Mouse (Mus musculus) MEL (cell line): ENCODE measurements around the gene Mid1. TPM values are rescaled to one million over a fixed set of nuclear protein-coding genes. Genes with fewer than 3 reads are reported as not detected.
"Not testable (repeated sequence)": the region's sequence is repeated elsewhere in the genome, so short reads cannot be mapped to it uniquely, and the experiment has no call there.

ENCODE experiments used
- DNase-seq: peaks from one replicate; pipeline ENCODE4 v3.0.0; 2011; ENCODE audit warnings: low read depth, low spot score
- H3K27ac ChIP-seq: 2 replicates; pipeline ENCODE4 v1.5.1; 2012; ENCODE audit warnings: low read depth, mild to moderate bottlenecking, control low read depth, low read length, moderate library complexity; ENCODE audit not compliant: control insufficient read depth
- H3K27me3 ChIP-seq, 2 experiments: fragments of 150-350 bp in 1 of 2; sonication (generic) in 1 of 2; 2 replicates each; pipeline ENCODE4 v1.6.1; 2012; ENCODE audit warnings: low read length in 2 of 2, mild to moderate bottlenecking in 2 of 2, improper control_type of control experiment in 1 of 2, moderate library complexity in 1 of 2; ENCODE audit not compliant: insufficient read depth in 2 of 2, control insufficient read depth in 1 of 2
- H3K36me3 ChIP-seq, 2 experiments: 2 replicates each; pipeline ENCODE4 v1.6.1; 2012 to 2014; ENCODE audit warnings: low read length in 2 of 2, improper control_type of control experiment in 1 of 2, inconsistent platforms in 1 of 2, mild to moderate bottlenecking in 1 of 2; ENCODE audit not compliant: insufficient read depth in 2 of 2, control insufficient read depth in 1 of 2
- H3K4me1 ChIP-seq, 2 experiments: fragments of 150-350 bp in 1 of 2; sonication (generic) in 1 of 2; 2 replicates each; pipeline ENCODE4 v1.6.1; 2012; ENCODE audit warnings: low read length in 2 of 2, improper control_type of control experiment in 1 of 2, mild to moderate bottlenecking in 1 of 2; ENCODE audit not compliant: insufficient read depth in 2 of 2, control insufficient read depth in 1 of 2
- H3K4me3 ChIP-seq, 2 experiments: fragments of 150-350 bp in 1 of 2; sonication (generic) in 1 of 2; 2 replicates each; pipeline ENCODE4 v1.5.1; 2012; ENCODE audit warnings: low read depth in 2 of 2, low read length in 2 of 2, mild to moderate bottlenecking in 2 of 2, moderate library complexity in 2 of 2, control low read depth in 1 of 2, improper control_type of control experiment in 1 of 2; ENCODE audit not compliant: control insufficient read depth in 1 of 2, insufficient read depth in 1 of 2
- H3K79me2 ChIP-seq: 2 replicates; pipeline ENCODE4 v1.6.1; 2012; ENCODE audit warnings: mild to moderate bottlenecking, low read length, moderate library complexity; ENCODE audit not compliant: control insufficient read depth, poor library complexity, insufficient read depth
- H3K9ac ChIP-seq: 2 replicates; pipeline ENCODE4 v1.6.1; 2012; ENCODE audit warnings: low read depth, mild to moderate bottlenecking, control low read depth, low read length, moderate library complexity; ENCODE audit not compliant: control insufficient read depth, poor library complexity, severe bottlenecking
- H3K9me3 ChIP-seq: fragments of 150-350 bp; sonication (generic); replicated peaks from 2 replicates; pipeline ENCODE4 v1.6.1; 2012; ENCODE audit warnings: mild to moderate bottlenecking, low read length, improper control_type of control experiment, moderate library complexity; ENCODE audit not compliant: insufficient read depth
- CHD2 ChIP-seq: IDR thresholded peaks from 2 replicates; pipeline ENCODE4 v1.6.1; 2011; ENCODE audit warnings: low read length, improper control_type of control experiment
- GABPA ChIP-seq: IDR thresholded peaks from 2 replicates; pipeline ENCODE4 v1.6.1; 2012; ENCODE audit warnings: low read depth, mild to moderate bottlenecking, inconsistent platforms, low read length, improper control_type of control experiment, moderate library complexity
- NELFE ChIP-seq: IDR thresholded peaks from 2 replicates; pipeline ENCODE4 v1.6.1; 2011; ENCODE audit warnings: low read depth, low read length, improper control_type of control experiment
- POLR2A ChIP-seq, 2 experiments: IDR thresholded peaks; 2 replicates each; pipeline ENCODE4 v1.6.1; 2011 to 2012; ENCODE audit warnings: low read length in 2 of 2, mild to moderate bottlenecking in 2 of 2, control low read depth in 1 of 2, improper control_type of control experiment in 1 of 2, low read depth in 1 of 2, moderate library complexity in 1 of 2; ENCODE audit not compliant: control insufficient read depth in 1 of 2, insufficient read depth in 1 of 2, poor library complexity in 1 of 2
- POLR2AphosphoS2 ChIP-seq: IDR thresholded peaks from 2 replicates; pipeline ENCODE4 v1.6.1; 2011; ENCODE audit warnings: low read length, improper control_type of control experiment
- POLR2AphosphoS5 ChIP-seq: IDR thresholded peaks from 2 replicates; pipeline ENCODE4 v1.6.1; 2012; ENCODE audit warnings: low read depth, borderline replicate concordance, mild to moderate bottlenecking, inconsistent platforms, low read length, moderate library complexity, mixed read lengths
- RCOR1 ChIP-seq: IDR thresholded peaks from 2 replicates; pipeline ENCODE4 v1.6.1; 2012; ENCODE audit warnings: low read depth, mild to moderate bottlenecking, inconsistent platforms, low read length, improper control_type of control experiment
- SMC3 ChIP-seq: IDR thresholded peaks from 2 replicates; pipeline ENCODE4 v1.6.1; 2011; ENCODE audit warnings: low read depth, low read length, improper control_type of control experiment
- TAL1 ChIP-seq: IDR thresholded peaks from 2 replicates; pipeline ENCODE4 v1.6.1; 2012; ENCODE audit warnings: mild to moderate bottlenecking, inconsistent platforms, low read length, moderate library complexity, mixed read lengths
- ZMIZ1 ChIP-seq: IDR thresholded peaks from 2 replicates; pipeline ENCODE4 v1.6.1; 2012; ENCODE audit warnings: low read depth, mild to moderate bottlenecking, inconsistent platforms, low read length, improper control_type of control experiment, moderate library complexity
- polyA plus RNA-seq, 2 experiments: library from polyadenylated mRNA; stranded (reverse) in 1 of 2; unstranded in 1 of 2; fragments of >175 nt in 1 of 2; fragments of >200 nt in 1 of 2; gene quantifications; 2 replicates each; pipeline versions ENCODE4 v1.2.1 to v1.2.4; 2012; ENCODE audit warnings: low replicate concordance in 2 of 2, low read depth in 1 of 2; ENCODE audit not compliant: insufficient read length in 2 of 2, insufficient read depth in 1 of 2, missing spikeins in 1 of 2
- total RNA-seq: library from RNA; depleted of rRNA; stranded (reverse); fragments of 300-350 nt; gene quantifications from 2 replicates; pipeline ENCODE4 v1.2.3, GENCODE M21; 2012

Mid1 gene
- total and polyA plus RNA-seq, 3 experiments, result 1.4 to 7.8 TPM; not detected in 1

- H3K4me1 ChIP-seq, H3K27me3 ChIP-seq, H3K4me3 ChIP-seq, H3K9ac ChIP-seq, H3K36me3 ChIP-seq, H3K9me3 ChIP-seq, H3K79me2 ChIP-seq, H3K27ac ChIP-seq: not testable (repeated sequence)
- DNase-seq, result peak; percentile 84
- 0 out of 2 replicates have a peak, but pooled peaks have one; percentile 16 for TF ChIP-seq RCOR1
- TF ChIP-seq NELFE, result 0 out of 2 replicates have a peak, but pooled peaks have one; percentile 13
- TF ChIP-seq TAL1, result peak; percentile 5; the same call in 1 of the 2 replicates
- TF ChIP-seq CHD2, result peak; percentile 19; the same call in 1 of the 2 replicates
- peak; percentile 41; the same call in 1 of the 2 replicates for TF ChIP-seq GABPA
- peak; percentile 14; the same call in 1 of the 2 replicates for TF ChIP-seq SMC3
- TF ChIP-seq POLR2AphosphoS5, result peak; percentile 74; the same call in 1 of the 2 replicates
- 0 out of 2 replicates have a peak, but pooled peaks have one; percentile 48 for TF ChIP-seq POLR2AphosphoS2
- TF ChIP-seq ZMIZ1, result 0 out of 2 replicates have a peak, but pooled peaks have one; percentile 11
These were observed 307.3 kb downstream of the Mid1 start for GRCm38 (mm10) chrX:169992086-169992930.

GRCm38 (mm10) chrX:169992951-169993547 is 308.1 kb downstream of the Mid1 start:
- H3K9me3 ChIP-seq, H3K4me1 ChIP-seq, H3K27ac ChIP-seq, H3K9ac ChIP-seq, H3K4me3 ChIP-seq, H3K27me3 ChIP-seq, H3K79me2 ChIP-seq, H3K36me3 ChIP-seq, DNase-seq: not testable (repeated sequence)

GRCm38 (mm10) chrX:169994011-169994865 is 309.2 kb downstream of the Mid1 start:
- H3K27ac ChIP-seq, H3K9me3 ChIP-seq, H3K36me3 ChIP-seq, H3K4me1 ChIP-seq, H3K79me2 ChIP-seq, H3K27me3 ChIP-seq, H3K9ac ChIP-seq: not testable (repeated sequence)
- H3K4me3 ChIP-seq, result 0 out of 4 replicates have a peak overlapping the region, but pooled peaks of 1 of the 2 experiments have one; percentile 2
- 0 out of 4 replicates have a peak, but pooled peaks of 1 of the 2 experiments have one; percentile 13 for TF ChIP-seq POLR2A (IDR thresholded peaks at IDR 0.05; ENCODE audit: control insufficient read depth in 1 of 2, insufficient read depth in 1 of 2, low read depth in 1 of 2, low read length in 2 of 2, poor library complexity in 1 of 2)
- peak; percentile 71 for DNase-seq
